Mouse (Mus musculus) embryonic facial prominence, embryonic 15.5 days (tissue): ENCODE data around the gene Exoc3l2. TPM values are rescaled to one million over a fixed set of nuclear protein-coding genes. Genes with fewer than 3 reads are reported as not detected.
A peak's percentile ranks its signal among the peaks of the same experiment; 100 is the strongest.

Experiments used
- ATAC-seq: fragments of 200-750 bp; cut with Nextera tagmentation; 2 replicates; pipeline ENCODE4 v1.8.0; 2017; ENCODE audit warnings: low read depth, moderate TSS enrichment; ENCODE audit not compliant: insufficient number of reproducible peaks, low FRiP score, low TSS enrichment
- H3K27ac ChIP-seq: fragments of 300-500 bp; sonication (generic); replicated peaks from 2 replicates; pipeline ENCODE4 v1.5.1; 2015; ENCODE audit warnings: mild to moderate bottlenecking, inconsistent platforms
- H3K27me3 ChIP-seq: fragments of 300-500 bp; sonication (generic); 2 replicates; pipeline ENCODE4 v1.6.1; 2015; ENCODE audit warnings: inconsistent platforms
- H3K36me3 ChIP-seq: fragments of 300-500 bp; sonication (generic); 2 replicates; pipeline ENCODE4 v1.6.1; 2015; ENCODE audit warnings: mild to moderate bottlenecking, inconsistent platforms
- H3K4me1 ChIP-seq: fragments of 300-500 bp; sonication (generic); 2 replicates; pipeline ENCODE4 v1.6.1; 2015; ENCODE audit warnings: inconsistent platforms
- H3K4me2 ChIP-seq: fragments of 300-500 bp; sonication (generic); replicated peaks from 2 replicates; pipeline ENCODE4 v1.6.1; 2015; ENCODE audit warnings: mild to moderate bottlenecking, inconsistent platforms
- H3K4me3 ChIP-seq: fragments of 300-500 bp; sonication (generic); replicated peaks from 2 replicates; pipeline ENCODE4 v1.5.1; 2015; ENCODE audit warnings: mild to moderate bottlenecking, inconsistent platforms
- H3K9ac ChIP-seq: fragments of 300-500 bp; sonication (generic); 2 replicates; pipeline ENCODE4 v1.6.1; 2015; ENCODE audit warnings: inconsistent platforms
- H3K9me3 ChIP-seq: fragments of 300-500 bp; sonication (generic); replicated peaks from 2 replicates; pipeline ENCODE4 v1.6.1; 2016; ENCODE audit warnings: inconsistent platforms
- WGBS: fragments of 180-500 bp; shearing (Covaris S2); methylation state at CpG from one replicate; pipeline ENCODE4 v1.1.7; 2015; 5-methylcytosine and 5-hydroxymethylcytosine counted together
- polyA plus RNA-seq: library from polyadenylated mRNA; unstranded; fragments of >200 nt; fragmentation: Nextera tagmentation; extraction: Ambion mirVana; gene quantifications from 2 replicates; pipeline ENCODE4 v1.2.1, GENCODE M21; 2015

Gene Exoc3l2
- polyA plus RNA-seq, 1 experiment from 2014 or later, result 1.2 TPM

GRCm38 (mm10) chr7:19430402-19430801, 32.7 kb upstream of the Exoc3l2 start:
- H3K4me2 ChIP-seq, result no peak overlapping the region
- WGBS, result 81% methylated on average over 6 of the region's 6 CpGs
- no peaks in the 10 kb centered on the region for H3K9me3 ChIP-seq
- no peaks in the 10 kb centered on the region for H3K4me1 ChIP-seq
- H3K4me3 ChIP-seq, result no peak overlapping the region
- H3K27me3 ChIP-seq, result no peaks in the 10 kb centered on the region
- peaks cover 100% of the 10 kb centered on the region for H3K36me3 ChIP-seq
- H3K9ac ChIP-seq, result no peak overlapping the region
- no peak for ATAC-seq
- H3K27ac ChIP-seq, result no peak overlapping the region

- Histone ChIP-seq H3K4me1 (no peaks in the 10 kb centered on the region), H3K9ac (no peak overlapping the region), H3K9me3 (no peaks in the 10 kb centered on the region), H3K4me2 (no peak overlapping the region), H3K27ac (no peak overlapping the region), H3K27me3 (no peaks in the 10 kb centered on the region), H3K36me3 (peaks cover 98% of the 10 kb centered on the region), H3K4me3 (no peak overlapping the region)
- no peak for ATAC-seq
- 96% methylated on average over 2 of the region's 2 CpGs for WGBS
These were observed 30.7 kb upstream of the Exoc3l2 start for GRCm38 (mm10) chr7:19432475-19432874.

GRCm38 (mm10) chr7:19436276-19436675, 26.9 kb upstream of the Exoc3l2 start:
- Histone ChIP-seq H3K9me3 (no peaks in the 10 kb centered on the region), H3K4me3 (no peak overlapping the region), H3K27ac (no peak overlapping the region), H3K4me2 (no peak overlapping the region), H3K36me3 (peaks cover 87% of the 10 kb centered on the region), H3K9ac (no peak overlapping the region), H3K4me1 (no peaks in the 10 kb centered on the region), H3K27me3 (no peaks in the 10 kb centered on the region)
- ATAC-seq, result no peak
- 95% methylated on average over 2 of the region's 2 CpGs for WGBS

GRCm38 (mm10) chr7:19437048-19437447, 26.1 kb upstream of the Exoc3l2 start:
- peak; percentile 25; the same call in 1 of the 2 replicates for ATAC-seq

GRCm38 (mm10) chr7:19441448-19442091, 21.6 kb upstream of the Exoc3l2 start:
- no peak for ATAC-seq

More at GRCm38 (mm10) chr7:19437048-19437447, 26.1 kb upstream of the Exoc3l2 start:
- Histone ChIP-seq H3K27me3 (no peaks in the 10 kb centered on the region), H3K27ac (no peak overlapping the region), H3K9me3 (no peaks in the 10 kb centered on the region), H3K36me3 (peaks cover 87% of the 10 kb centered on the region), H3K4me2 (no peak overlapping the region), H3K4me1 (no peaks in the 10 kb centered on the region), H3K9ac (no peak overlapping the region), H3K4me3 (no peak overlapping the region)
- WGBS, result 72% methylated on average over 9 of the region's 9 CpGs

GRCm38 (mm10) chr7:19443344-19443743, 19.8 kb upstream of the Exoc3l2 start:
- H3K9me3 ChIP-seq, result no peaks in the 10 kb centered on the region
- WGBS, result 40% methylated on average over 3 of the region's 3 CpGs
- ATAC-seq, result no peak
- H3K36me3 ChIP-seq, result peaks cover 80% of the 10 kb centered on the region
- no peak overlapping the region for H3K4me3 ChIP-seq
- no peak overlapping the region for H3K9ac ChIP-seq
- no peak overlapping the region for H3K27ac ChIP-seq
- no peaks in the 10 kb centered on the region for H3K27me3 ChIP-seq
- H3K4me2 ChIP-seq, result no peak overlapping the region
- H3K4me1 ChIP-seq, result no peaks in the 10 kb centered on the region

More at GRCm38 (mm10) chr7:19441448-19442091, 21.6 kb upstream of the Exoc3l2 start:
- Histone ChIP-seq H3K36me3 (peaks cover 76% of the 10 kb centered on the region), H3K27me3 (no peaks in the 10 kb centered on the region), H3K9me3 (no peaks in the 10 kb centered on the region), H3K4me3 (no peak overlapping the region), H3K4me2 (no peak overlapping the region), H3K4me1 (no peaks in the 10 kb centered on the region), H3K9ac (no peak overlapping the region), H3K27ac (no peak overlapping the region)
- WGBS, result 80% methylated on average over 9 of the region's 9 CpGs

- Histone ChIP-seq H3K9me3 (no peaks in the 10 kb centered on the region), H3K4me2 (no peak overlapping the region), H3K27me3 (no peaks in the 10 kb centered on the region), H3K27ac (no peak overlapping the region; the same call in 1 of the 2 replicates), H3K4me1 (no peaks in the 10 kb centered on the region), H3K9ac (no peak overlapping the region), H3K36me3 (peaks cover 85% of the 10 kb centered on the region), H3K4me3 (no peak overlapping the region)
- 86% methylated on average over 12 of the region's 12 CpGs for WGBS
- ATAC-seq, result no peak
These were observed 18.3 kb upstream of the Exoc3l2 start for GRCm38 (mm10) chr7:19444801-19445200.

GRCm38 (mm10) chr7:19447689-19448088, 15.4 kb upstream of the Exoc3l2 start:
- H3K27me3 ChIP-seq, result no peaks in the 10 kb centered on the region
- no peak overlapping the region for H3K4me2 ChIP-seq
- WGBS, result 93% methylated on average over 16 of the region's 16 CpGs
- no peak overlapping the region for H3K27ac ChIP-seq
- no peaks in the 10 kb centered on the region for H3K4me1 ChIP-seq
- no peak overlapping the region for H3K9ac ChIP-seq
- no peak overlapping the region for H3K4me3 ChIP-seq
- no peak for ATAC-seq
- peaks cover 84% of the 10 kb centered on the region for H3K36me3 ChIP-seq
- H3K9me3 ChIP-seq, result no peaks in the 10 kb centered on the region

GRCm38 (mm10) chr7:19449165-19449564, 14.0 kb upstream of the Exoc3l2 start:
- no peak overlapping the region for H3K4me2 ChIP-seq
- H3K4me3 ChIP-seq, result no peak overlapping the region
- no peaks in the 10 kb centered on the region for H3K27me3 ChIP-seq
- H3K4me1 ChIP-seq, result no peaks in the 10 kb centered on the region
- no peak overlapping the region for H3K27ac ChIP-seq
- H3K9ac ChIP-seq, result no peak overlapping the region
- no peak for ATAC-seq
- peaks cover 81% of the 10 kb centered on the region for H3K36me3 ChIP-seq
- H3K9me3 ChIP-seq, result no peaks in the 10 kb centered on the region
- 79% methylated on average over 12 of the region's 12 CpGs for WGBS

GRCm38 (mm10) chr7:19455186-19455585, 7.9 kb upstream of the Exoc3l2 start:
- no peak overlapping the region for H3K27ac ChIP-seq
- peaks cover 41% of the 10 kb centered on the region for H3K36me3 ChIP-seq
- H3K9ac ChIP-seq, result no peak overlapping the region
- no peaks in the 10 kb centered on the region for H3K9me3 ChIP-seq
- H3K27me3 ChIP-seq, result no peaks in the 10 kb centered on the region
- H3K4me2 ChIP-seq, result no peak overlapping the region
- H3K4me1 ChIP-seq, result peaks cover 27% of the 10 kb centered on the region
- no peak overlapping the region for H3K4me3 ChIP-seq
- ATAC-seq, result no peak
- WGBS, result 97% methylated on average over 4 of the region's 4 CpGs

GRCm38 (mm10) chr7:19455819-19456495, 7.2 kb upstream of the Exoc3l2 start:
- no peaks in the 10 kb centered on the region for H3K9me3 ChIP-seq
- WGBS, result 69% methylated on average over 11 of the region's 11 CpGs
- no peaks in the 10 kb centered on the region for H3K27me3 ChIP-seq
- peaks cover 27% of the 10 kb centered on the region for H3K4me1 ChIP-seq
- no peak overlapping the region for H3K27ac ChIP-seq
- no peak overlapping the region for H3K4me3 ChIP-seq
- no peak overlapping the region; the same call in 1 of the 2 replicates for H3K4me2 ChIP-seq
- H3K9ac ChIP-seq, result no peak overlapping the region
- peaks cover 34% of the 10 kb centered on the region for H3K36me3 ChIP-seq
- no peak for ATAC-seq
